ENCODE assay signal across 10 mouse cellular contexts in the genomic region with DNA sequence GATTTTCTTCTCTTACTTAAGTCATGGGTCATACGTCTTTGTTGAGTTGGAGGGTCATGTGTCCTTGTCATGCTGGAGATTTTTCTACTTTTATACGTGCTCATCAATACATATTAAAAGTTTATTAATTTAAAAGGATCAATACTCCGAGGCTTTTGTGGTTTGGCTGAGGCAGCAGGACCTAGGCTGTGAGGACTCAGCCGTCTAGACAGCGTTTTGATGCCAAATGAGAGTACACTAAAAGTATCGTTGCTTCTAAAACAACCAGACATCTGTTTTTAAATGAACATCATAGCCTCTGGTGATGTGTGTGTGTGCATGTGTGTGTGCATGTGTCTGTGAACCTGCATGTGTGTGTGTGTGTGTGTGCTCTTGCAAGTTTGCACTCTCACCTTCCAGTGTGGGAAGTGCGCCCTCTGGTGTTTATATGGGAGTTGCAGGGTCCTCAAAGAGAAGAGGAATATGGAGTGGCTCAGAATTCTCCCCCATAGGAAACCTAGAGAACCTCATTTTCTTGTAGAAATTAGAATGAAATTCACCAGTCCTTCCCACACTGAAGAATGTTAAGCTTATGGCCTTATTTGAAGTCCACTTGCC. TPM values are rescaled to one million over a fixed set of nuclear protein-coding genes. Genes with fewer than 3 reads are reported as not detected.
DNase-seq lines count a peak whose midpoint lies in the region; ATAC-seq and TF ChIP-seq lines count a peak whose summit lies in the region.
"Had no signal": no experiment of that assay in that cellular context is flagged by ENCODE, and none has a peak within 500 bp of the region (broad histone marks: within the 10 kb centered on the region; RNA-seq: fewer than 3 reads in every experiment).

No protein-coding gene starts in this region.

- 65% methylated on average over 7 of the region's 7 CpGs for WGBS in kidney, embryonic 15.5 days

- in situ Hi-C loops in ES-E14 (cut with MboI; ENCODE audit: low sequenced_read_pairs in 2 of 2, unreplicated experiment in 2 of 2) = no loop called here

- H3K36me3 ChIP-seq in kidney, embryonic 15.5 days = no peaks in the 10 kb centered on the region
- H3K36me3 ChIP-seq in ES-E14 (ENCODE audit: control insufficient read depth, insufficient read depth, low read length, poor library complexity, severe bottlenecking) = no peaks in the 10 kb centered on the region
- H3K36me3 ChIP-seq: embryonic facial prominence, embryonic 15.5 days; liver, embryonic 15.5 days had no signal

- H3K4me1 ChIP-seq in kidney, embryonic 15.5 days = 0 out of 2 replicates have a peak, but pooled peaks cover 2% of the 10 kb centered on the region
- H3K4me1 ChIP-seq in ES-E14 (ENCODE audit: control insufficient read depth in 2 of 2, insufficient read depth in 2 of 2, low read length in 2 of 2, poor library complexity in 1 of 2) = peaks cover 0 to 10% of the 10 kb centered on the region in 2 experiments; a peak in 2 of 4 replicates
- H3K4me1 ChIP-seq: embryonic facial prominence, embryonic 15.5 days; liver, embryonic 15.5 days had no signal

- no peak overlapping the region for H3K9ac ChIP-seq in kidney, embryonic 15.5 days
- H3K9ac ChIP-seq in ES-E14 (ENCODE audit: insufficient read depth, low read depth, low read length, poor library complexity, severe bottlenecking) = no peak overlapping the region
- H3K9ac ChIP-seq: embryonic facial prominence, embryonic 15.5 days; liver, embryonic 15.5 days had no signal

- H3K4me2 ChIP-seq in kidney, embryonic 15.5 days = no peak overlapping the region
- H3K4me2 ChIP-seq: embryonic facial prominence, embryonic 15.5 days; liver, embryonic 15.5 days had no signal

- DNase-seq in kidney, adult 18-20 months = peak; percentile 66
- DNase-seq in ES-E14 (ENCODE audit: low read depth, low spot score) = no peak
- DNase-seq in c-Kit-positive CD71-negative TER-119-negative erythroid progenitor cells, embryonic 14.5 days (ENCODE audit: low read depth) = peak; percentile 42
- DNase-seq in frontal cortex, postnatal 25 days (ENCODE audit: low spot score in 2 of 2) = peak; percentile 56 to 72
- DNase-seq in kidney, postnatal 36 days = peak; percentile 59 to 86
- peak; percentile 79 for DNase-seq in mesoderm, embryonic 11.5 days (ENCODE audit: low read depth, low spot score)
- DNase-seq in thymus, postnatal 25 days = peak; percentile 43

- H3K27me3 ChIP-seq in kidney, embryonic 15.5 days = no peaks in the 10 kb centered on the region
- H3K27me3 ChIP-seq: embryonic facial prominence, embryonic 15.5 days; liver, embryonic 15.5 days had no signal

- no peak overlapping the region for H3K27ac ChIP-seq in kidney, embryonic 15.5 days
- no peak overlapping the region for H3K27ac ChIP-seq in ES-E14 (ENCODE audit: insufficient read depth, low read depth, low read length, poor library complexity, severe bottlenecking)
- H3K27ac ChIP-seq: embryonic facial prominence, embryonic 15.5 days; liver, embryonic 15.5 days had no signal

- no peak overlapping the region for H3K4me3 ChIP-seq in kidney, embryonic 15.5 days (replicated peaks)
- no peak overlapping the region for H3K4me3 ChIP-seq in ES-E14 (ENCODE audit: insufficient read depth in 1 of 2, low read depth in 1 of 2, low read length in 2 of 2, poor library complexity in 1 of 2, severe bottlenecking in 1 of 2)
- H3K4me3 ChIP-seq: embryonic facial prominence, embryonic 15.5 days; liver, embryonic 15.5 days had no signal

- no peak for ATAC-seq in kidney, embryonic 15.5 days (replicated peaks; ENCODE audit: low FRiP score)

- no peaks in the 10 kb centered on the region for H3K9me3 ChIP-seq in kidney, embryonic 15.5 days (replicated peaks)
- H3K9me3 ChIP-seq in ES-E14 (ENCODE audit: control insufficient read depth, insufficient read depth, low read depth, low read length) = no peaks in the 10 kb centered on the region
- H3K9me3 ChIP-seq: embryonic facial prominence, embryonic 15.5 days; liver, embryonic 15.5 days had no signal

TF ChIP-seq in ES-E14, 5 proteins besides CTCF, POLR2A, EP300 and RAD21:
- TF ChIP-seq HCFC1 (IDR thresholded peaks at IDR 0.05; ENCODE audit: borderline replicate concordance, insufficient read depth, low read length) (no peak), MAFK (IDR thresholded peaks at IDR 0.05; ENCODE audit: insufficient read depth, low read depth, low read length) (no peak), ZC3H11A (IDR thresholded peaks at IDR 0.05; ENCODE audit: borderline replicate concordance, low read depth, low read length) (peak; percentile 60; the same call in 1 of the 2 replicates), CHD2 (IDR thresholded peaks at IDR 0.05; ENCODE audit: low read depth, low read length) (no peak), ZNF384 (IDR thresholded peaks at IDR 0.05; ENCODE audit: low read depth, low read length) (no peak)

RNA-seq across cellular contexts. Expression of a gene that starts 16.6 kb away (rescaled TPM):
- polyA plus RNA-seq in kidney, embryonic 15.5 days (2015; fragmentation: Nextera tagmentation; extraction: Ambion mirVana) = 11.8 and 12.9 TPM in 2 replicates
- 6.7 and 13.6 TPM in 2 replicates for total RNA-seq in ES-E14 (2012; rRNA removed)

RNA-seq across cellular contexts. Expression of a gene that starts 58.6 kb away (rescaled TPM):
- polyA plus RNA-seq in kidney, embryonic 15.5 days (2015; fragmentation: Nextera tagmentation; extraction: Ambion mirVana) = 73.9 and 89.7 TPM in 2 replicates
- total RNA-seq in ES-E14 (2012; rRNA removed) = 0.48 and 3.1 TPM in 2 replicates
